Mouse (Mus musculus): ENCODE results near the gene Acsbg1.
"Not testable (repeated sequence)": the region's sequence is repeated elsewhere in the genome, so short reads cannot be mapped to it uniquely, and the experiment has no call there.

Acsbg1 gene

GRCm38 (mm10) chr9:54661605-54662377, at the start of gene Acsbg1:
Gene Acsbg1 (minus strand): TSS chr9:54661870.
- DNase-seq (ENCODE audit: low read depth, low spot score), result no peak

GRCm38 (mm10) chr9:54708085-54708484, 46.4 kb upstream of the Acsbg1 start:
- no peak for DNase-seq (ENCODE audit: low read depth, low spot score)

DNA sequence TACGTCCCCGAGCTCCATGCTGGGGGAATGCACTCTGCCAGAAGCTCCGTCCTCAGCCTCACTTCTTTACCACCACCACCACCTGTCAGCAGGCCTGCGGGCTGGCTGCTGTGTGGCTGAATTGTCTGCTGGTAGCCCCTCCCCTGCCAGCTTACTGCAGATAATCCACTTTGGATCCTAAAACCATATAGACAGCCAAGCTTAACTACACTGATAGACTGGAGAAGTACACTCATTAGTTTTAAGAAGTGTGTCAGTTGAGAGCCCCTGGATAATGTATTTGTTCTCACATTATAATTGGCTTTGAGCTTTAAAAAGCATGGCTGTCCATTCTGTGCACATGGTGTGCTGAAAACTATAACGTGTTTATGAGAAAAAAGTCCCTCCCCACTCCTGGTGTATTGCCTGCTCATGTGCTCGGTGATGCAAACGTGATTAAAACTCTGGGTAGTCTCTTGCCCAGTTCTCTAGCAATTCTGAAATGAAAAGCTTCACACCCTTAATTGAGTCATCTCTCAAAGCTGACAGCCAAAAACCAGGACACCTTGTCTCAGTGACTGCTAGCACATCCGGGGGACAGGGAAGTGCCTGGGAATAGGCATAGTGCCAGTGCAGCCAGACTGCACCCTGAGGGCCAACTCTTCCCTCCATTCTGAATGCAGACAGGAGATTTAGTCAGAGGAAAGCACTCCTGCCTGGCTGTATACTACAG, 45.8 kb upstream of the Acsbg1 start:
- no peak for DNase-seq (ENCODE audit: low read depth, low spot score)

DNA sequence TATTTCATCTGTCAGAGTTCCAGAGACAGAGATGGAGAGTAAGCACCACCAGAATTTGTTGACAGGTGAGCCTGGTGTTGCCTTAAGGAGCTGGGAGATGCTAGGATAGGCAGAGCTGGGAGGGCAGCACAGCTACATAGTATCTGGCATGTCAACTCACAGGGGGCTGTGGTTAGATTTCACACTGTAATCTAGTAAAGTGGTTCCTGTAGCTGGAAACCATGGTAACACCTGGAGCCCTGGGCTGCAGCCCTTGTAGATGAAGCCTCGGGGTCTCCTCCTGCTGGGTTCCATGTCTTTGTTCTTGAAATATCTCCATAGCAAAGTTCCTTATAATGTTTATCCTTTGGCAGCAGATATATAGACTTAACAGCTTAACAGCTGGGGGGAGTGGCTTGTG, 43.9 kb upstream of the Acsbg1 start:
- no peak for DNase-seq (ENCODE audit: low read depth, low spot score)

DNA sequence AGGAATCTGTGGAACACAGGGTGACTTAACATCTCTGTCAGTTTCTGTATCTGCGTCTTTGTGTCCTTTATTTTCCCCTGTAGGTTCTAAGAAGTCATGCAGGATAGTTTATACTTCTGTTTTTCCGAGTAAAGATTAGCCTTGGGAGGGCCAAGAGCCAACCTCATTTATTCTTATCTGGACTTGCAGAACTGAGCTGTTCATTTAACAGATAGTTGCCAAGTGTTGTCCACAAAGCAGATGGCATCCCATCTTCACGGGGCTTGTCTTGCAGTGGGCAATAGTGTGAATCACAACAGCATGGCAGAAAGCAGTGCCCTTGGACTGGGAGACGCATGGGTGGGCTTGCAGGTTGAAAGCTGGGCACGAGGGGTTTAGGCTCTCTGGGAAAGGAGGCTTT, 42.7 kb upstream of the Acsbg1 start:
- DNase-seq (ENCODE audit: low read depth, low spot score), result no peak

DNA sequence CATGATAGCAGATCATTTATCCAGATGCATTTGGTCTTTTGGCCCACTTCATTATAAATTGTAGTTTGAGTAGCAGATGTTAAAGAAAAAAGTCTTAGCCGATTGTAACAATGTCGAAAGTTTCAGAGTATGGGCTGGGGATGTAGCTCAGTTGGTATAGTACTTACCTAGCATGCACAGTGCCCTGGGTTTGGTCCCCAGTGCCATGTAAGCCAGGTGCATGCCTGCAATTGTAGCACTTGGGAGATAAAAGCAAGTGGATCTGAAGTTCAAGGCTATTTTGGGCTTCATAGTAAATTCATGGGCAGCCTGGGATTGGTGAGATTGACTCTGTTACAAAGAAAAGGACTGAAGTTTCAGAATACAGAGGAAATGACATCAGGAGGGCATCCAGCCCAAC, 40.9 kb upstream of the Acsbg1 start:
- no peak for DNase-seq (ENCODE audit: low read depth, low spot score)

DNA sequence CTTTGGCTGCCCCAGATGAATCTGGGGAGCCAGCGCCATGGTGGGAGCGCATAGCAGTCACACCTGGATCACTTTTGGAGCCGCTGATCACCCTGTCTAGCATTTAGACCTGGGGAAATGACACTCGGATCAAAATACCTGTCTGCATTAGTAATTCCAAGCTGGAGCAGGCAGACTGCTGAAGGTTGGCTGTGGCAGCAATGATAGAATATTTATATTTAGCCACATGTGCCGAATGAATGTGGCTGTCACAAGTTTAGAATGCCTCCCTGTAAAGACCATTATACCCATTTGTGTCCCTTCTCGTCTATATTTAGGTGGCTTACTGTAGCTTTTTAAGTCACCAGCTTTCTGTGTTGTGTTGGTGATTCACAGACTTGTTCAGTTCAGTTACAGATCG, 39.1 kb upstream of the Acsbg1 start:
- no peak for DNase-seq (ENCODE audit: low read depth, low spot score)

- DNase-seq (ENCODE audit: low read depth, low spot score), result no peak
Measured at GRCm38 (mm10) chr9:54700174-54700475, 38.5 kb upstream of the Acsbg1 start.

DNA sequence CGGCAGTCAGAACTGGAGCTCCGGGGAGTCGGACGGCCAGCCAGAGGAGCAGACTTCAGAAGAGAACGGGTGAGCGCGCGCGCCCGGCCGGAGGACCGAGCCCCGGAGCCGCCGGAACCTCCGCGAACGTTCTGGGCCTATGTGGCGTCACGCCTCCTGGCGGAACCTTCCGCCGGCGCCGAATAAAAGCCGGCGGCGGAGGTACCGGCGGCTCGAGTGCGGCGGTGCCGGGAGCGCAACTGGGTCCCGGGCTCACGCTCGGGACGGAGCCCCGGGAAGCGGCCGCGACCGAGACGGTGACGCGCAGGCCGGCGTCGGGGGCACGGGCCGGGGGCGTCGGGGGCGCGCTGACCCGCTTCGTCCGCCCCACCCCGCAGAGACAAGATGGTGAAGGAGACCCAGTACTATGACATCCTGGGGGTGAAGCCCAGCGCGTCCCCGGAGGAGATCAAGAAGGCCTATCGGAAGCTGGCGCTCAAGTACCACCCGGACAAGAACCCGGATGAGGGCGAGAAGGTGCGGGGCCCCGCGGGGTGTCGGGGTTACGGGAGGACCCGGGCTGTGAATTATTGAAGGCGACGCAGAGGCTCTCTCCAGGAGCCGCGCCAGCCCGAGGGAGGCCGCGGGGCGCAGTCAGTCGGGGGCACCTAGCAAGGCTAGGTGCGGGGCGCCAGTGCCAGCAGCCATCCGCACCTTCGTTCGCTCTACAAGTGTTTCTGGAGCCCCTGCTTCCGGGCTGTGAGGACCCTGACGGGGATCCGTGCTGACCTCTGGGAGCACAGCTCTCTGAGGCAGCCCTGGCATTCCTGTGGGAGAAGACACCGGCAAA, 37.9 kb upstream of the Acsbg1 start:
- peak; percentile 21 for DNase-seq (ENCODE audit: low read depth, low spot score)

DNA sequence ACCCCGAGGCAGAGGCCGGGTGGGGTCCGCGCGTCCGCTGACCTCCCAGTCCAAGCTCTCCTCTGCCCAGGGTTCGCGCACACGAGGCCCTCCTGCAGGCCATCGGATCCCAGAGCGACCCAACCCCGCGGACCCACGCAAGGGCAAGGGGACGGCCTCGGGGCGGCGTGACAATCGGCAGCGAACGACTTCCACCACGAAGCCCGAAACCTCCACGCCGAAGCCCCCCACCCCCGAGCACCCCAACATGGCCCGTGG, 37.3 kb upstream of the Acsbg1 start:
- no peak for DNase-seq (ENCODE audit: low read depth, low spot score)

- DNase-seq (ENCODE audit: low read depth, low spot score), result no peak
Measured at GRCm38 (mm10) chr9:54698318-54699086, 36.8 kb upstream of the Acsbg1 start, which contains the start of gene Dnaja4. Gene Dnaja4 (plus strand): TSS chr9:54698873.

- not testable (repeated sequence) for DNase-seq (ENCODE audit: low read depth, low spot score)
Measured at GRCm38 (mm10) chr9:54691241-54691805, 29.7 kb upstream of the Acsbg1 start.

DNA sequence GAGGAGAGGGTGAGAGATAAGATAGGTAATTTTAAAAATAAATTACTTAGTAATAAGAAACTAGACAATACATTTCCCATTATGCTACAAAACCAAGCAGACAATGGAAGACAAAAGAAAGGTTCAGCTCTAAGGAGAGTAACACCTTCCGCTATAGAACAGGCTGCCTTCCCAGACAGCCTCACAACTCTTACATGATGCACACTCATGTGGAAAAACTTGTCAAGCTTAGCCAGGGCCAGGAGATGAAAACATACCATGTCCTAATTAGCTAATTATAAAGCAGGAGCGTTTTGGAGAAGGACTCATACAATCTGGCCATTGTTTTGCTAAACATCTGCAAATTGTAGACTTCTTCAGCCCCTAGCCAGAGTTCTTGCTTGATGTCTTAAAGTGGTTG, 29.0 kb upstream of the Acsbg1 start:
- not testable (repeated sequence) for DNase-seq (ENCODE audit: low read depth, low spot score)

DNA sequence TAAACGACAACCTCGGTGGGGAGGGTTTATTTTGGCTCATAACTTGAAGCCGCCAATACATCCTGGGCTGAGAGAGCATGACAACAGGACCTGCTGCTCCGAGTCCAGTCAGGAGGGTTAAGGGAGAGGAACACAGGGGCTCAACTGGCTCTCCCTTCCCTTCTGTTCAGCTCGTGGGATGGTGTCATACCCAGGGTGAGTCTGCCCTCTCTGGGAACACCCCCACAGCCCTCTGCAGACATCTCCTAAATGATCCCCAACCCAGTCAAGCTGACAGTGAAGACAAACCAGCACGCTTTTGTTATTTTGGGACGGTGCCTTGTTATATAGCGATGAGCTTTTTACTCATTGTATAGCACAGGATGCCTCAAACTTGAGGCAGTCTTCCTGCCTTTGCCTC, 27.8 kb upstream of the Acsbg1 start:
- no peak for DNase-seq (ENCODE audit: low read depth, low spot score)

GRCm38 (mm10) chr9:54687246-54688236, 25.9 kb upstream of the Acsbg1 start:
- no peak for DNase-seq (ENCODE audit: low read depth, low spot score)

GRCm38 (mm10) chr9:54683814-54684605, 22.3 kb upstream of the Acsbg1 start:
- no peak for DNase-seq (ENCODE audit: low read depth, low spot score)

GRCm38 (mm10) chr9:54682846-54683245, 21.2 kb upstream of the Acsbg1 start:
- no peak for DNase-seq (ENCODE audit: low read depth, low spot score)

DNA sequence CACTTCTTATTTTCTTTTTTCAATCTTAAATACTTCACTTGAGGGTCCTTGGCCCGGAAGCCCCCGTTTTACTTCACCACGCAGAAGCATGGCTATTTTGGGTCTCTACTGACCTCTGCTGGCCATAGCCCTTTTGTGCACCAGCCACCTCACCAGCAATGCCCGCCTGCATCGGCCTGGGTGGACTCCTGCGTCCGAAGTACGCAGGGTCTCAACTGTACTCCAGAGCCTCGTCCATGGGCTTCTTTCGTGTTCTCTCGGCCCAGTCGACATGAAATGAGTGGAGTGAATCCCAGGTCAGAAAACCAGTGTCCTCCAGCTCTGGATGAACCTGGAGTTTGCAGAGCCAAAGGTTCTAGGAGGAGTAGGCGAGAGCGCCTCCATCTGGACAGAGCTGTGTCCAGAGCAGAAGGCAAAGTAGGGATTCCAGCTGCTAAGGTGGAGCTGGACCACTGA, 14.9 kb upstream of the Acsbg1 start:
- DNase-seq (ENCODE audit: low read depth, low spot score), result peak; percentile 62

DNA sequence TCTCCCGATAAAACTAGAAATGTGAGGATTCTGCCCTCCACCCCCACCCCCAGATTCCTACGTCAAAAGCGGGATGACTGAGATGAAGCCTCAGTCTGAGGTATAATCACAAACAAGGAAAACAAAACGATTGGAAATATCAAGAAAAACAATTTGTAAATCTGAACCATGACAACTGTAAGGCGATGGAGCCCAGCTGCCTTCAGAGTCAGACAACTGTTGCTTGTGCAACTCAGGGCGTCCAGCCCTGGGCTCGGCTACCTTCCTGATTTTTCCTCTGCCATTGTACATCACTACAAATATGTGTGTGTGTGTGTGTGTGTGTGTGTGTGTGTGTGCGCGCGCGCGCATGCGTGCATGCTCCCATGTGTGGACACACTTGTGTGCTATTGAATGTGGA, 12.2 kb upstream of the Acsbg1 start:
- no peak for DNase-seq (ENCODE audit: low read depth, low spot score)
